Mouse (Mus musculus) adrenal gland, postnatal 10 days (tissue): Measurements from ENCODE around the gene Tbx3. TPM values are rescaled to one million over a fixed set of nuclear protein-coding genes. Genes with fewer than 3 reads are reported as not detected.

Experiments used
- DNase-seq: peaks from one replicate; pipeline ENCODE4 v3.0.0; 2021; ENCODE audit warnings: mixed read lengths
- total RNA-seq, 2 experiments: library from RNA; stranded (reverse); gene quantifications; 2 replicates each; pipeline ENCODE4 v1.2.3; 2021

Gene Tbx3
- total RNA-seq, 2 experiments from 2014 or later: 136 to 142 TPM

- no peak for DNase-seq
Observed at GRCm38 (mm10) chr5:119706467-119706866, 36.0 kb downstream of the Tbx3 start.

DNA sequence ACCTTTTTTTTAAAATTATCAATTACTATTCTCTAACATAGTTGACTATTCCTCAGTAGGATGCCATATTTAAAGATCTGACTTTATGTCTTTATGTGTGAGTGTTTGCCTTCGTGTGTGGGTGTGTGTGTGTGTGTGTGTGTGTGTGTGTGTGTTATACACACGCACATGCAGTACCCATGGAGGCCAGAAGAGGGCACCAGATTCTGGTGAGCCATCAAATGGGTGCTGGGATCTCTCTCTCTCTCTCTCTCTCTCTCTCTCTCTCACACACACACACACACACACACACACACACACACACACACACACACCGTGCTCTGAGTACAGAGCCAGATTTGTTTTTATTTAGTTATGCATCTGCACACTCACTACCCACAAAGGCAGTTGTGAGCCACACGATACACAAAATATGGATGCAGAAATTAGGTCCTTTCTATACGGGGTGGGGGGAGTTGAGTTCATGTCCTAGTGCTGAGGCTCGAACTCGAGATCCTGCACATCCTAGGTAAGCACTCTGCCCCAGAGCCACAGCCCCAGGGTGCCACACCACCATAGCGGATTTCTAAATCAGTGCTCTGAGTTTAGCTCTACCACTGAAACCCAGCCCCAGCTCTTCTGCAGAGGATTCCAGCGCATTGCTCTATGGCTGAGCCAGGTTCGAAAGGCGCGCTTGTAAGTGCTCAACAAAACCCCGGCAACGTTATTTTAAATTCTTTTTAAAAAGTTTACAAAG is 38.5 kb downstream of the Tbx3 start:
- no peak for DNase-seq

- no peak for DNase-seq
Observed at GRCm38 (mm10) chr5:119709826-119710559, 39.5 kb downstream of the Tbx3 start.

GRCm38 (mm10) chr5:119710756-119711155 is 40.3 kb downstream of the Tbx3 start:
- DNase-seq: no peak

DNA sequence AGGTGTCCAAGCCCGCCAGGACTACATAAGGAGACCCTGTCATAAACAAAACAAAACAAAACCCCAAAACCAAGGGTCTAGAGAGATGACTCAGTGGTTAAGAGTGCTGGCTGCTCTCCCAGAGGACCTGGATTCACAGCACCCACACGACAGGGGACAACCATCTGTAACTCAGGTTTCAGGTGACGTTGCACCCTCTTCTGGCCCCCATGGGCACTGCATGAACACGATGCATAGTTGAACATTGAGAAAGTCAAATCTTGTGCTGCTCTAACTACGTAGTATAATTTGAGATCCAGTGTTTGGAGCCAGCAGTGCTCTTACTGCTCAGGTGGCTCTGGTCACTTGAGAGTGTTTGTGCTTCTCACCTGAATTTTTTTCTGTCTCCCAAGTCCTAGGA is 41.2 kb downstream of the Tbx3 start:
- no peak for DNase-seq

- peak; percentile 93 for DNase-seq
Observed at GRCm38 (mm10) chr5:119712679-119713246, 42.3 kb downstream of the Tbx3 start.

GRCm38 (mm10) chr5:119720471-119721265 is 50.2 kb downstream of the Tbx3 start:
- DNase-seq: no peak

DNA sequence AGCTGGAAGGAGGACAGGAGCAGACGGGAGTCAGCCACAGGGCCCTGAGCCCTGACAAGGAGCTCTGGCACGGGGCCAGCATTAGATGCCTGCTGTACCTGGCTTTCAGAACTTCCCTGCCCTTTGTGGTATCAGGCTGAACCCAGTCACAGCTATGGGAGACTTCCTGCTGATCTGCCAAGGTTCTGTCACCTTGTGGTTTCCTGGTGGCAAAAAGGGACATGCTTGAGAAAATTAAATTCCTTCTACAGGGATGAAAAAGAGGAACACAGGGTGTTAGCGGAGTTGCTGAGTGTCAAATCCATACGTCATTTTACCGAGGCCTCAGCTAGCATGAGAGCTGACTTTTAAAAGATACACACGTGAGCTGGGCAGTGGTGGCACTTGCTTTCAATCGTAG is 62.5 kb downstream of the Tbx3 start:
- peak; percentile 25 for DNase-seq

Other genes starting within 250 kb of the Tbx3 start
- 1 to 10 TPM; 2.3 to 2.9 TPM for gene Tbx5, start 162.0 kb downstream of the Tbx3 start, total RNA-seq